Mouse (Mus musculus): ENCODE data around the gene Map3k4. TPM values are rescaled to one million over a fixed set of nuclear protein-coding genes. Genes with fewer than 3 reads are reported as not detected.
"Not testable (repeated sequence)": the region's sequence is repeated elsewhere in the genome, so short reads cannot be mapped to it uniquely, and the experiment has no call there.

Map3k4 gene
- polyA plus RNA-seq, 2 experiments, result 5.0 to 9.6 TPM

GRCm38 (mm10) chr17:12229756-12230155 lies 88.8 kb downstream of the Map3k4 start:
- WGBS (ENCODE audit: insufficient replicate concordance), result 77% methylated on average over 9 of the region's 9 CpGs
- H3K9ac ChIP-seq (replicated peaks), result no peak overlapping the region
- ATAC-seq (ENCODE audit: insufficient read depth) (no peak), DNase-seq (ENCODE audit: low read depth in 3 of 3, low spot score in 3 of 3) (no peak)
- TF ChIP-seq CTCF (IDR thresholded peaks at IDR 0.05; ENCODE audit: low read depth) (no peak), EP300 (IDR thresholded peaks at IDR 0.05; ENCODE audit: low read depth) (no peak)
- H3K4me2 ChIP-seq (ENCODE audit: low read depth), result no peak overlapping the region
- no peaks in the 10 kb centered on the region for H3K4me1 ChIP-seq (replicated peaks; ENCODE audit: control insufficient read depth in 2 of 2, insufficient read depth in 2 of 2, low read length in 1 of 2)
- no peaks in the 10 kb centered on the region for H3K9me3 ChIP-seq (ENCODE audit: control insufficient read depth, low read length)
- no peak overlapping the region for H3K27ac ChIP-seq
- H3K36me3 ChIP-seq (replicated peaks; ENCODE audit: control insufficient read depth, insufficient read depth, low read depth), result peaks cover 2% of the 10 kb centered on the region
- no peaks in the 10 kb centered on the region for H3K27me3 ChIP-seq (ENCODE audit: control insufficient read depth, insufficient read depth, low read length)
- H3K4me3 ChIP-seq (ENCODE audit: insufficient read depth in 1 of 2, low read depth in 2 of 2, low read length in 2 of 2), result no peak overlapping the region

GRCm38 (mm10) chr17:12228471-12228870 lies 90.1 kb downstream of the Map3k4 start:
- Histone ChIP-seq H3K9ac (replicated peaks) (no peak overlapping the region), H3K27ac (no peak overlapping the region), H3K36me3 (replicated peaks; ENCODE audit: control insufficient read depth, insufficient read depth, low read depth) (peaks cover 2% of the 10 kb centered on the region), H3K27me3 (ENCODE audit: control insufficient read depth, insufficient read depth, low read length) (no peaks in the 10 kb centered on the region), H3K4me2 (ENCODE audit: low read depth) (no peak overlapping the region), H3K9me3 (ENCODE audit: control insufficient read depth, low read length) (no peaks in the 10 kb centered on the region), H3K4me3 (ENCODE audit: insufficient read depth in 1 of 2, low read depth in 2 of 2, low read length in 2 of 2) (no peak overlapping the region), H3K4me1 (replicated peaks; ENCODE audit: control insufficient read depth in 2 of 2, insufficient read depth in 2 of 2, low read length in 1 of 2) (no peaks in the 10 kb centered on the region)
- WGBS (ENCODE audit: insufficient replicate concordance), result 82% methylated on average over 7 of the region's 7 CpGs
- no peak for DNase-seq (ENCODE audit: low read depth in 3 of 3, low spot score in 3 of 3)
- no peak for TF ChIP-seq CTCF (IDR thresholded peaks at IDR 0.05; ENCODE audit: low read depth)
- ATAC-seq (ENCODE audit: insufficient read depth), result no peak

- H3K36me3 ChIP-seq (replicated peaks; ENCODE audit: control insufficient read depth, insufficient read depth, low read depth), result peaks cover 2% of the 10 kb centered on the region
- 79% methylated on average over 10 of the region's 10 CpGs for WGBS (ENCODE audit: insufficient replicate concordance)
- no peaks in the 10 kb centered on the region for H3K9me3 ChIP-seq (ENCODE audit: control insufficient read depth, low read length)
- H3K4me1 ChIP-seq (replicated peaks; ENCODE audit: control insufficient read depth in 2 of 2, insufficient read depth in 2 of 2, low read length in 1 of 2), result no peaks in the 10 kb centered on the region
- TF ChIP-seq CTCF (IDR thresholded peaks at IDR 0.05; ENCODE audit: low read depth), result no peak
- no peak for TF ChIP-seq EP300 (IDR thresholded peaks at IDR 0.05; ENCODE audit: low read depth)
- no peak overlapping the region for H3K4me3 ChIP-seq (ENCODE audit: insufficient read depth in 1 of 2, low read depth in 2 of 2, low read length in 2 of 2)
- H3K27ac ChIP-seq, result no peak overlapping the region
- ATAC-seq (ENCODE audit: insufficient read depth), result no peak
- H3K9ac ChIP-seq (replicated peaks), result no peak overlapping the region
- no peak for DNase-seq (ENCODE audit: low read depth in 3 of 3, low spot score in 3 of 3)
- H3K4me2 ChIP-seq (ENCODE audit: low read depth), result no peak overlapping the region
- no peaks in the 10 kb centered on the region for H3K27me3 ChIP-seq (ENCODE audit: control insufficient read depth, insufficient read depth, low read length)
Observed at GRCm38 (mm10) chr17:12228001-12228400, 90.6 kb downstream of the Map3k4 start.

GRCm38 (mm10) chr17:12226551-12226950 lies 92.0 kb downstream of the Map3k4 start:
- Histone ChIP-seq H3K27me3 (ENCODE audit: control insufficient read depth, insufficient read depth, low read length) (no peaks in the 10 kb centered on the region), H3K4me3 (ENCODE audit: insufficient read depth in 1 of 2, low read depth in 2 of 2, low read length in 2 of 2) (no peak overlapping the region), H3K4me1 (replicated peaks; ENCODE audit: control insufficient read depth in 2 of 2, insufficient read depth in 2 of 2, low read length in 1 of 2) (no peaks in the 10 kb centered on the region), H3K9me3 (ENCODE audit: control insufficient read depth, low read length) (no peaks in the 10 kb centered on the region), H3K4me2 (ENCODE audit: low read depth) (no peak overlapping the region), H3K9ac (replicated peaks) (no peak overlapping the region), H3K36me3 (replicated peaks; ENCODE audit: control insufficient read depth, insufficient read depth, low read depth) (peaks cover 2% of the 10 kb centered on the region), H3K27ac (no peak overlapping the region)
- DNase-seq (ENCODE audit: low read depth in 3 of 3, low spot score in 3 of 3) (no peak), ATAC-seq (ENCODE audit: insufficient read depth) (no peak)
- 73% methylated on average over 12 of the region's 12 CpGs for WGBS (ENCODE audit: insufficient replicate concordance)
- TF ChIP-seq CTCF (IDR thresholded peaks at IDR 0.05; ENCODE audit: low read depth) (peak; percentile 73), EP300 (IDR thresholded peaks at IDR 0.05; ENCODE audit: low read depth) (no peak)

GRCm38 (mm10) chr17:12225227-12225626 lies 93.4 kb downstream of the Map3k4 start:
- Histone ChIP-seq H3K4me3 (ENCODE audit: insufficient read depth in 1 of 2, low read depth in 2 of 2, low read length in 2 of 2) (no peak overlapping the region), H3K27me3 (ENCODE audit: control insufficient read depth, insufficient read depth, low read length) (no peaks in the 10 kb centered on the region), H3K36me3 (replicated peaks; ENCODE audit: control insufficient read depth, insufficient read depth, low read depth) (peaks cover 5% of the 10 kb centered on the region), H3K27ac (no peak overlapping the region), H3K9me3 (ENCODE audit: control insufficient read depth, low read length) (no peaks in the 10 kb centered on the region), H3K4me1 (replicated peaks; ENCODE audit: control insufficient read depth in 2 of 2, insufficient read depth in 2 of 2, low read length in 1 of 2) (no peaks in the 10 kb centered on the region), H3K4me2 (ENCODE audit: low read depth) (no peak overlapping the region), H3K9ac (replicated peaks) (no peak overlapping the region)
- ATAC-seq (ENCODE audit: insufficient read depth), result no peak
- no peak for DNase-seq (ENCODE audit: low read depth in 3 of 3, low spot score in 3 of 3)
- no peak for TF ChIP-seq CTCF (IDR thresholded peaks at IDR 0.05; ENCODE audit: low read depth)
- WGBS (ENCODE audit: insufficient replicate concordance), result 55% methylated on average over 1 of the region's 1 CpGs

DNA sequence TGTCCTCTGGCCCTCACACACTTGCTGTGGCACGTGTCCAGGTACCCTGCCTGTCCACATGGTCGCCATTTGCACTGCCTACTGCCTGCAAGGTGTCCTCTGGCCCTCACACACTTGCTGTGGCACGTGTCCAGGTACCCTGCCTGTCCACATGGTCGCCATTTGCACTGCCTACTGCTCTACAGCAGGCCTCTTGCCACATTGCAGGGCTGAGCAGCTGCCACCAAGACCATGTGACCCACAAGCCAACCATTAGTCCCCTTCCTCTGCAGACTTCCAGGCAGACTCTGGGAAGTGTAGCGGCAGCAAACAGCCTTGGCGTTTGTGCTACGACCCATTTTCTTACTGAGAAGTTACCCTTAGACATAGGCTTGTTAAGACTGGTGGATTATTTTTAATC lies 94.0 kb downstream of the Map3k4 start:
- WGBS (ENCODE audit: insufficient replicate concordance), result 80% methylated on average over 5 of the region's 7 CpGs
- not testable (repeated sequence) for ATAC-seq (ENCODE audit: insufficient read depth)

More for the DNA sequence above, 94.0 kb downstream of the Map3k4 start:
- not testable (repeated sequence) for H3K27me3 ChIP-seq (ENCODE audit: control insufficient read depth, insufficient read depth, low read length); H3K9me3 ChIP-seq (ENCODE audit: control insufficient read depth, low read length); H3K4me3 ChIP-seq (ENCODE audit: insufficient read depth in 1 of 2, low read depth in 2 of 2, low read length in 2 of 2); H3K36me3 ChIP-seq (replicated peaks; ENCODE audit: control insufficient read depth, insufficient read depth, low read depth); H3K4me1 ChIP-seq (replicated peaks; ENCODE audit: control insufficient read depth in 2 of 2, insufficient read depth in 2 of 2, low read length in 1 of 2); H3K4me2 ChIP-seq (ENCODE audit: low read depth); H3K27ac ChIP-seq; DNase-seq (ENCODE audit: low read depth in 3 of 3, low spot score in 3 of 3); H3K9ac ChIP-seq (replicated peaks)
